Mouse (Mus musculus): ENCODE results near the gene Aloxe3.

DNA sequence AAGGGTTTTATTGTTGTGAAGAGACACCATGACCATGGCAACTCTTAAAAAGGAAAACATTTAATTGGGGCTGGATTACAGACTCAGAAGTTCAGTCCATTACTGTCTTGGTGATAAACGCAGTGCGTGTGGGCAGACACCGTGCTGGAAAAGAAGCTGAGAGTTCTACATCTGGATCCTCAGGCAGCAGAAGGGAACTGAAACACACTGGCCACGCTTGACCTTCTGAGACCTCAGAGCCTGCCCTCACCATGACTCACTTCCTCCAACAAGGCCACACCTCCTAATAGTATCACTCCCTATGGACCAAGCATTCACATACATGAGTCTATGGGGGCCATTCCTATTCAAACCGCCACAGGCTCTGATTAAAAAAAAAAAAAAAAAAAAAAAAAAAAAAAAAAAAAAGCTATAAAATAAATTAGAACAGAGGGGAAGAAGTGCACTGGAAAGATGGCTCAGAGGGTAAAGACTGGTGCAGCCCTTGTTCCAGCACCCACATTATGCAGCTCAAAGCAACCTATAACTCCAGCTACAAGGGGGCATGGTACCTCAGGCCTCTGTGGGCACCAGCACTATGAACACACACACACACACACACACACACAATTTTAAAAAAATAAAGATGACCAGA lies 46.8 kb upstream of the Aloxe3 start:
- TF ChIP-seq GATA1 (IDR thresholded peaks at IDR 0.05; ENCODE audit: low read length) = no peak
- no peak for TF ChIP-seq TAL1 (IDR thresholded peaks at IDR 0.05; ENCODE audit: low read length)

Measured in erythroblast, embryonic 14.5 days (primary cell).